Mouse (Mus musculus) liver, adult 2 months (tissue): ENCODE data around the gene Prss33. TPM values are rescaled to one million over a fixed set of nuclear protein-coding genes. Genes with fewer than 3 reads are reported as not detected.

Experiments
- DNase-seq: peaks from one replicate; pipeline ENCODE4 v3.0.0-alpha.2; 2011; ENCODE audit warnings: low read depth, low spot score; ENCODE audit errors: extremely low read depth
- H3K27ac ChIP-seq: fragments of 200-500 bp; replicated peaks from 2 replicates; pipeline ENCODE4 v1.5.1; 2012; ENCODE audit warnings: low read depth, mild to moderate bottlenecking, control low read depth, inconsistent platforms, low read length; ENCODE audit not compliant: insufficient read depth
- H3K27me3 ChIP-seq: fragments of 200-500 bp; 2 replicates; pipeline ENCODE4 v1.6.1; 2012; ENCODE audit warnings: mild to moderate bottlenecking, moderate library complexity, low read length, inconsistent platforms; ENCODE audit not compliant: control insufficient read depth, insufficient read depth
- H3K36me3 ChIP-seq: fragments of 200-500 bp; 2 replicates; pipeline ENCODE4 v1.6.1; 2012; ENCODE audit warnings: low read length, inconsistent platforms; ENCODE audit not compliant: control insufficient read depth, insufficient read depth
- H3K4me1 ChIP-seq: fragments of 200-500 bp; 2 replicates; pipeline ENCODE4 v1.6.1; 2011; ENCODE audit warnings: low read length; ENCODE audit not compliant: control insufficient read depth, insufficient read depth
- H3K4me3 ChIP-seq: fragments of 200-500 bp; 2 replicates; pipeline ENCODE4 v1.5.1; 2011; ENCODE audit warnings: low read depth, mild to moderate bottlenecking, control low read depth, low read length, moderate library complexity; ENCODE audit not compliant: insufficient read depth
- H3K79me2 ChIP-seq: fragments of 200-500 bp; 2 replicates; pipeline ENCODE4 v1.6.1; 2012; ENCODE audit warnings: inconsistent platforms, mild to moderate bottlenecking, low read length, moderate library complexity; ENCODE audit not compliant: control insufficient read depth, insufficient read depth
- H3K9ac ChIP-seq: fragments of 200-500 bp; 2 replicates; pipeline ENCODE4 v1.6.1; 2012; ENCODE audit warnings: low read depth, mild to moderate bottlenecking, control low read depth, inconsistent platforms, low read length
- CTCF ChIP-seq: fragments of 200-500 bp; IDR thresholded peaks from 2 replicates; pipeline ENCODE4 v1.5.1; 2011; ENCODE audit warnings: low read depth, low read length, control low read depth
- POLR2A ChIP-seq: fragments of 200-500 bp; IDR thresholded peaks from 2 replicates; pipeline ENCODE4 v1.6.1; 2011; ENCODE audit warnings: low read length, control low read depth; ENCODE audit not compliant: insufficient read depth; ENCODE audit errors: extremely low read depth
- WGBS: fragments of 180-500 bp; shearing (Covaris S2); methylation state at CpG from one replicate; pipeline ENCODE4 v1.1.7; 2018; 5-methylcytosine and 5-hydroxymethylcytosine counted together
- polyA plus RNA-seq: library from polyadenylated mRNA; depleted of rRNA; stranded (reverse); fragments of >200 nt; gene quantifications from 2 replicates; pipeline ENCODE4 v1.2.3, GENCODE M21; 2012; rRNA removed
- total RNA-seq: library from RNA; depleted of rRNA; stranded (reverse); fragments of >200 nt; gene quantifications from 2 replicates; pipeline ENCODE4 v1.2.3, GENCODE M21; 2014; rRNA removed

Gene Prss33
- total and polyA plus RNA-seq, 2 experiments: not detected

- WGBS: 36% methylated on average over 13 of the region's 13 CpGs
- TF ChIP-seq POLR2A (no peak), CTCF (no peak)
- no peaks in the 10 kb centered on the region for H3K27me3 ChIP-seq
- DNase-seq: no peak
- H3K27ac ChIP-seq: no peak overlapping the region
- 0 out of 2 replicates have a peak overlapping the region, but pooled peaks have one; percentile 2 for H3K9ac ChIP-seq
- H3K79me2 ChIP-seq: no peaks in the 10 kb centered on the region
- H3K36me3 ChIP-seq: no peaks in the 10 kb centered on the region
- H3K4me1 ChIP-seq: peaks cover 11% of the 10 kb centered on the region
- H3K4me3 ChIP-seq: no peak overlapping the region
Observed at GRCm38 (mm10) chr17:23786510-23786931, 49.3 kb downstream of the Prss33 start.

GRCm38 (mm10) chr17:23785561-23786471 is 50.0 kb downstream of the Prss33 start, which contains the start of gene Flywch2:
Gene Flywch2, minus strand, starts transcription at chr17:23786081.
- peak within 1 kb of the TSS; percentile 58 for H3K4me3 ChIP-seq
- H3K9ac ChIP-seq: peak within 1 kb of the TSS; percentile 74
- peaks cover 8% of the 10 kb centered on the region for H3K4me1 ChIP-seq
- H3K79me2 ChIP-seq: no peaks in the 10 kb centered on the region
- no peak for TF ChIP-seq POLR2A
- no peak for TF ChIP-seq CTCF
- WGBS: 5% methylated on average over 40 of the region's 43 CpGs
- H3K27ac ChIP-seq: no peak within 1 kb of the TSS
- peak; percentile 41 for DNase-seq
- no peaks in the 10 kb centered on the region for H3K27me3 ChIP-seq
- no peaks in the 10 kb centered on the region for H3K36me3 ChIP-seq

GRCm38 (mm10) chr17:23783352-23783751 is 52.5 kb downstream of the Prss33 start:
- H3K4me1 ChIP-seq: 0 out of 2 replicates have a peak, but pooled peaks cover 3% of the 10 kb centered on the region
- no peak overlapping the region for H3K27ac ChIP-seq
- DNase-seq: no peak
- H3K9ac ChIP-seq: no peak overlapping the region
- H3K36me3 ChIP-seq: no peaks in the 10 kb centered on the region
- no peaks in the 10 kb centered on the region for H3K27me3 ChIP-seq
- TF ChIP-seq POLR2A: no peak
- TF ChIP-seq CTCF: no peak
- H3K4me3 ChIP-seq: no peak overlapping the region
- H3K79me2 ChIP-seq: no peaks in the 10 kb centered on the region

Other genes with a start within 250 kb of the Prss33 start
- gene Zfp13, start 236.6 kb downstream of the Prss33 start, total RNA-seq: 1.3 and 2.0 TPM in 2 replicates
- gene Zfp13, start 236.6 kb downstream of the Prss33 start, polyA plus RNA-seq: 2.2 and 3.2 TPM in 2 replicates
- gene Zscan10, start 235.2 kb downstream of the Prss33 start, total RNA-seq: not detected in 2 replicates
- gene Zscan10, start 235.2 kb downstream of the Prss33 start, polyA plus RNA-seq: not detected in 2 replicates
- gene Mmp25, start 190.8 kb downstream of the Prss33 start, total RNA-seq: under 0.01 TPM in 1 of 2 replicates, not detected in the other
- gene Mmp25, start 190.8 kb downstream of the Prss33 start, polyA plus RNA-seq: 0.06 and 0.10 TPM in 2 replicates
- 0.09 TPM in 1 of 2 replicates, not detected in the other for gene Bicdl2, start 175.6 kb downstream of the Prss33 start, total RNA-seq
- 0.05 TPM in 1 of 2 replicates, not detected in the other for gene Bicdl2, start 175.6 kb downstream of the Prss33 start, polyA plus RNA-seq
- 9.3 and 11.5 TPM in 2 replicates for gene Hcfc1r1, start 162.5 kb downstream of the Prss33 start, total RNA-seq
- gene Hcfc1r1, start 162.5 kb downstream of the Prss33 start, polyA plus RNA-seq: 142 and 189 TPM in 2 replicates
- gene Thoc6, start 162.2 kb downstream of the Prss33 start, total RNA-seq: 6.0 and 6.8 TPM in 2 replicates
- 10.2 and 10.3 TPM in 2 replicates for gene Thoc6, start 162.2 kb downstream of the Prss33 start, polyA plus RNA-seq
- 4.0 TPM in 2 replicates for gene Tnfrsf12a, start 158.6 kb downstream of the Prss33 start, total RNA-seq
- gene Tnfrsf12a, start 158.6 kb downstream of the Prss33 start, polyA plus RNA-seq: 6.0 and 7.1 TPM in 2 replicates
- gene Cldn6, start 156.8 kb downstream of the Prss33 start, total RNA-seq: not detected in 2 replicates
- 0.46 and 0.54 TPM in 2 replicates for gene Cldn6, start 156.8 kb downstream of the Prss33 start, polyA plus RNA-seq
- gene Cldn9, start 152.0 kb downstream of the Prss33 start, total RNA-seq: not detected in 2 replicates
- not detected in 2 replicates for gene Cldn9, start 152.0 kb downstream of the Prss33 start, polyA plus RNA-seq
- gene 1520401A03Rik, start 113.3 kb downstream of the Prss33 start, total RNA-seq: under 0.01 TPM in 1 of 2 replicates, not detected in the other
- gene 1520401A03Rik, start 113.3 kb downstream of the Prss33 start, polyA plus RNA-seq: not detected in 2 replicates
- 0.18 and 1.0 TPM in 2 replicates for gene Pkmyt1, start 109.7 kb downstream of the Prss33 start, total RNA-seq
- gene Pkmyt1, start 109.7 kb downstream of the Prss33 start, polyA plus RNA-seq: 1.6 and 2.6 TPM in 2 replicates
- gene Paqr4, start 95.2 kb downstream of the Prss33 start, total RNA-seq: 1.3 and 1.6 TPM in 2 replicates
- gene Paqr4, start 95.2 kb downstream of the Prss33 start, polyA plus RNA-seq: 3.1 and 3.7 TPM in 2 replicates
- not detected in 2 replicates for gene Kremen2, start 90.2 kb downstream of the Prss33 start, total RNA-seq
- gene Kremen2, start 90.2 kb downstream of the Prss33 start, polyA plus RNA-seq: 0.06 TPM in 1 of 2 replicates, not detected in the other
- gene Flywch1, start 64.5 kb downstream of the Prss33 start, total RNA-seq: 11.1 and 12.6 TPM in 2 replicates
- 13.8 and 14.2 TPM in 2 replicates for gene Flywch1, start 64.5 kb downstream of the Prss33 start, polyA plus RNA-seq
- gene Flywch2, start 50.0 kb downstream of the Prss33 start, total RNA-seq: 1.5 and 1.8 TPM in 2 replicates
- 1.5 and 2.6 TPM in 2 replicates for gene Flywch2, start 50.0 kb downstream of the Prss33 start, polyA plus RNA-seq
- gene Srrm2, start 45.5 kb downstream of the Prss33 start, total RNA-seq: 33.0 and 46.5 TPM in 2 replicates
- 177 and 316 TPM in 2 replicates for gene Srrm2, start 45.5 kb downstream of the Prss33 start, polyA plus RNA-seq
- 153 and 187 TPM in 2 replicates for gene Elob, start 6.9 kb downstream of the Prss33 start, total RNA-seq
- gene Elob, start 6.9 kb downstream of the Prss33 start, polyA plus RNA-seq: 276 and 336 TPM in 2 replicates
- not detected in 2 replicates for gene Prss32, start 7.8 kb upstream of the Prss33 start, total RNA-seq
- gene Prss32, start 7.8 kb upstream of the Prss33 start, polyA plus RNA-seq: 0.24 and 0.45 TPM in 2 replicates
- 0.13 TPM in 1 of 2 replicates, not detected in the other for gene Prss41, start 8.1 kb upstream of the Prss33 start, total RNA-seq
- 0.05 and 0.16 TPM in 2 replicates for gene Prss41, start 8.1 kb upstream of the Prss33 start, polyA plus RNA-seq
- gene Prss21, start 32.0 kb upstream of the Prss33 start, total RNA-seq: not detected in 2 replicates
- gene Prss21, start 32.0 kb upstream of the Prss33 start, polyA plus RNA-seq: not detected in 2 replicates
- not detected in 2 replicates for gene Dcpp1, start 44.8 kb upstream of the Prss33 start, total RNA-seq
- not detected in 2 replicates for gene Dcpp1, start 44.8 kb upstream of the Prss33 start, polyA plus RNA-seq
- gene Dcpp2, start 44.8 kb upstream of the Prss33 start, total RNA-seq: not detected in 2 replicates
- not detected in 2 replicates for gene Dcpp2, start 44.8 kb upstream of the Prss33 start, polyA plus RNA-seq
- not detected in 2 replicates for gene Dcpp3, start 81.4 kb upstream of the Prss33 start, total RNA-seq
- gene Dcpp3, start 81.4 kb upstream of the Prss33 start, polyA plus RNA-seq: not detected in 2 replicates
- gene Sbp, start 105.6 kb upstream of the Prss33 start, total RNA-seq: not detected in 2 replicates
- not detected in 2 replicates for gene Sbp, start 105.6 kb upstream of the Prss33 start, polyA plus RNA-seq
- gene Sbpl, start 119.2 kb upstream of the Prss33 start, total RNA-seq: not detected in 2 replicates
- gene Sbpl, start 119.2 kb upstream of the Prss33 start, polyA plus RNA-seq: not detected in 2 replicates
- 0.13 and 0.18 TPM in 2 replicates for gene Prss30, start 144.5 kb upstream of the Prss33 start, total RNA-seq
- 0.16 TPM in 2 replicates for gene Prss30, start 144.5 kb upstream of the Prss33 start, polyA plus RNA-seq
- not detected in 2 replicates for gene Prss22, start 162.0 kb upstream of the Prss33 start, total RNA-seq
- gene Prss22, start 162.0 kb upstream of the Prss33 start, polyA plus RNA-seq: not detected in 2 replicates
- gene Prss27, start 202.1 kb upstream of the Prss33 start, total RNA-seq: not detected in 2 replicates
- not detected in 2 replicates for gene Prss27, start 202.1 kb upstream of the Prss33 start, polyA plus RNA-seq
- gene Kctd5, start 237.4 kb upstream of the Prss33 start, total RNA-seq: 4.5 and 4.6 TPM in 2 replicates
- gene Kctd5, start 237.4 kb upstream of the Prss33 start, polyA plus RNA-seq: 4.6 and 6.0 TPM in 2 replicates